Mouse (Mus musculus) cortical plate, adult 2 months (tissue): ENCODE measurements around the gene Gdf2.

Source experiments
- CTCF ChIP-seq: fragments of 200-500 bp; IDR thresholded peaks from 2 replicates; pipeline ENCODE4 v1.5.1; 2011; ENCODE audit warnings: mild to moderate bottlenecking, control low read depth, low read length; ENCODE audit not compliant: insufficient read depth; ENCODE audit errors: extremely low read depth
- POLR2A ChIP-seq: fragments of 200-500 bp; IDR thresholded peaks from 2 replicates; pipeline ENCODE4 v1.6.1; 2011; ENCODE audit warnings: mild to moderate bottlenecking, low read length, control low read depth; ENCODE audit not compliant: insufficient read depth; ENCODE audit errors: extremely low read depth

- TF ChIP-seq CTCF, result no peak
- no peak for TF ChIP-seq POLR2A
These were observed 44.1 kb upstream of the Gdf2 start for GRCm38 (mm10) chr14:33896628-33897300.
